ENCODE assay signal across 8 mouse cellular contexts in genomic region chr17:27702518-27702917, GRCm38 (mm10). TPM values are rescaled to one million over a fixed set of nuclear protein-coding genes. Genes with fewer than 3 reads are reported as not detected.
DNase-seq lines count a peak whose midpoint lies in the region; ATAC-seq and TF ChIP-seq lines count a peak whose summit lies in the region.

No protein-coding gene starts in this region.

- TF ChIP-seq CTCF in thymus, adult 2 months (IDR thresholded peaks at IDR 0.05; ENCODE audit: borderline replicate concordance, control insufficient read depth, extremely low read depth, insufficient read depth, low read length, poor library complexity), result peak; percentile 80
- peak; percentile 81 for TF ChIP-seq CTCF in kidney, postnatal 0 days (IDR thresholded peaks at IDR 0.05; ENCODE audit: low read depth)

- peak overlapping the region; percentile 73 for H3K4me2 ChIP-seq in heart, embryonic 12.5 days
- peak overlapping the region; percentile 64 for H3K4me2 ChIP-seq in kidney, postnatal 0 days (ENCODE audit: low read length)

- WGBS in thymus, adult 2 months, result 3% methylated on average over 34 of the region's 34 CpGs
- 2% methylated on average over 34 of the region's 34 CpGs for WGBS in heart, embryonic 12.5 days
- under 1% methylated on average over 32 of the region's 34 CpGs for WGBS in kidney, postnatal 0 days

- H3K9ac ChIP-seq in heart, embryonic 12.5 days, result peak overlapping the region; percentile 40
- H3K9ac ChIP-seq in kidney, postnatal 0 days (ENCODE audit: low read depth, low read length), result peak overlapping the region; percentile 46

- H3K27me3 ChIP-seq in thymus, adult 2 months (ENCODE audit: control insufficient read depth, insufficient read depth, low read length), result no peaks in the 10 kb centered on the region
- H3K27me3 ChIP-seq in heart, embryonic 12.5 days (replicated peaks), result peaks cover 51% of the 10 kb centered on the region
- H3K27me3 ChIP-seq in kidney, postnatal 0 days (ENCODE audit: insufficient read depth, low read length), result no peaks in the 10 kb centered on the region

- peaks cover 3% of the 10 kb centered on the region for H3K4me1 ChIP-seq in thymus, adult 2 months (replicated peaks; ENCODE audit: control insufficient read depth, insufficient read depth, low read length)
- peaks cover 4% of the 10 kb centered on the region; the same call in 1 of the 2 replicates for H3K4me1 ChIP-seq in heart, embryonic 12.5 days (replicated peaks)
- no peaks in the 10 kb centered on the region for H3K4me1 ChIP-seq in kidney, postnatal 0 days (replicated peaks; ENCODE audit: insufficient read depth, low read length)

- no peaks in the 10 kb centered on the region for H3K36me3 ChIP-seq in thymus, adult 2 months (ENCODE audit: control insufficient read depth, insufficient read depth, low read length)
- no peaks in the 10 kb centered on the region for H3K36me3 ChIP-seq in heart, embryonic 12.5 days
- no peaks in the 10 kb centered on the region for H3K36me3 ChIP-seq in kidney, postnatal 0 days (ENCODE audit: insufficient read depth, low read length)

- H3K4me3 ChIP-seq in thymus, adult 2 months (ENCODE audit: control insufficient read depth, insufficient read depth, low read length), result no peak overlapping the region
- H3K4me3 ChIP-seq in heart, embryonic 12.5 days, result peak overlapping the region; percentile 29
- 0 out of 2 replicates have a peak overlapping the region, but pooled peaks have one; percentile 24 for H3K4me3 ChIP-seq in kidney, postnatal 0 days (replicated peaks; ENCODE audit: low read depth, low read length)

- no peak overlapping the region for H3K27ac ChIP-seq in thymus, adult 2 months (ENCODE audit: control insufficient read depth, insufficient read depth, low read length)
- no peak overlapping the region for H3K27ac ChIP-seq in heart, embryonic 12.5 days (ENCODE audit: poor library complexity, severe bottlenecking)
- H3K27ac ChIP-seq in kidney, postnatal 0 days, result no peak overlapping the region

- peaks cover 20% of the 10 kb centered on the region for H3K9me3 ChIP-seq in heart, embryonic 12.5 days (replicated peaks)
- no peaks in the 10 kb centered on the region for H3K9me3 ChIP-seq in kidney, postnatal 0 days (replicated peaks; ENCODE audit: low read length)

- peak; percentile 64 for ATAC-seq in common myeloid progenitor, adult 5-6 weeks (replicated peaks; ENCODE audit: low read depth, poor library complexity, severe bottlenecking)
- no peak; the same call in 1 of the 2 replicates for ATAC-seq in heart, embryonic 12.5 days (ENCODE audit: insufficient number of reproducible peaks, low FRiP score)
- ATAC-seq in kidney, postnatal 0 days (replicated peaks; ENCODE audit: low FRiP score, low read depth), result no peak; the same call in 1 of the 2 replicates

- DNase-seq in thymus, adult 2 months, result peak; percentile 15
- DNase-seq in thymus, postnatal 0 days (ENCODE audit: low spot score), result no peak
- peak; percentile 71 for DNase-seq in kidney, postnatal 0 days (ENCODE audit: low spot score)
- peak; percentile 67 to 74 for DNase-seq in lung, postnatal 4 days
- DNase-seq in spleen, postnatal 36 days (ENCODE audit: low spot score in 2 of 2), result peak; percentile 16 to 23
- no peak for DNase-seq in right cerebral cortex, postnatal 10 days (ENCODE audit: low spot score in 2 of 2)

- TF ChIP-seq POLR2A in thymus, adult 2 months (IDR thresholded peaks at IDR 0.05; ENCODE audit: control insufficient read depth, extremely low read depth, insufficient read depth, low read length, poor library complexity), result no peak

RNA-seq across cellular contexts. Expression of gene Spdef, which starts 26.2 kb away (rescaled TPM):
- polyA plus RNA-seq in thymus, adult 2 months (2012; rRNA removed), result 0.58 and 0.99 TPM in 2 replicates
- polyA plus RNA-seq in thymus, postnatal 0 days (2015; fragmentation: Nextera tagmentation; extraction: Ambion mirVana), result 0.66 and 0.99 TPM in 2 replicates
- not detected in 2 replicates for total RNA-seq in common myeloid progenitor, adult 5-6 weeks (2017)
- polyA plus RNA-seq in heart, embryonic 12.5 days (2016; fragmentation: Nextera tagmentation; extraction: Ambion mirVana), result 0.18 TPM in 1 of 2 replicates, not detected in the other
- 0.26 and 0.30 TPM in 2 replicates for polyA plus RNA-seq in kidney, postnatal 0 days (2015; fragmentation: Nextera tagmentation; extraction: Ambion mirVana)

RNA-seq across cellular contexts. Expression of gene Pacsin1, which starts 47.2 kb away (rescaled TPM):
- polyA plus RNA-seq in thymus, adult 2 months (2012; rRNA removed), result 24.0 and 24.7 TPM in 2 replicates
- 19.8 and 20.1 TPM in 2 replicates for polyA plus RNA-seq in thymus, postnatal 0 days (2015; fragmentation: Nextera tagmentation; extraction: Ambion mirVana)
- not detected in 2 replicates for total RNA-seq in common myeloid progenitor, adult 5-6 weeks (2017)
- polyA plus RNA-seq in heart, embryonic 12.5 days (2016; fragmentation: Nextera tagmentation; extraction: Ambion mirVana), result 1.4 and 1.7 TPM in 2 replicates
- polyA plus RNA-seq in kidney, postnatal 0 days (2015; fragmentation: Nextera tagmentation; extraction: Ambion mirVana), result 1.6 and 1.7 TPM in 2 replicates

Comparison
In these comparisons a context has a peak if more than half of its experiments do, and no peak if none do; other contexts are left out.
1. DNase-seq: peak in thymus, adult 2 months (single experiment), kidney, postnatal 0 days (single experiment), lung, postnatal 4 days (2 of 2) and spleen, postnatal 36 days (2 of 2); none in thymus, postnatal 0 days (single experiment) and right cerebral cortex, postnatal 10 days (0 of 2).